Mouse (Mus musculus) testis, postnatal 14 days (tissue): ENCODE results near the gene Ssbp3.

Experiments used
- DNase-seq: peaks from one replicate; pipeline ENCODE4 v3.0.0; 2021; ENCODE audit warnings: low spot score

The Ssbp3 gene

GRCm38 (mm10) chr4:107051889-107052288, 141.4 kb downstream of the Ssbp3 start:
- no peak for DNase-seq

GRCm38 (mm10) chr4:107052962-107053553, 142.6 kb downstream of the Ssbp3 start:
- no peak for DNase-seq

- no peak for DNase-seq
Observed at GRCm38 (mm10) chr4:107056088-107056487, 145.6 kb downstream of the Ssbp3 start.

GRCm38 (mm10) chr4:107058346-107058745, 147.8 kb downstream of the Ssbp3 start:
- DNase-seq, result no peak

- DNase-seq, result no peak
Observed at GRCm38 (mm10) chr4:107058781-107059180, 148.3 kb downstream of the Ssbp3 start.

GRCm38 (mm10) chr4:107061560-107061959, 151.1 kb downstream of the Ssbp3 start:
- DNase-seq, result no peak

- no peak for DNase-seq
Observed at GRCm38 (mm10) chr4:107063214-107063613, 152.7 kb downstream of the Ssbp3 start.

- DNase-seq, result no peak
Observed at GRCm38 (mm10) chr4:107064394-107065098, 154.0 kb downstream of the Ssbp3 start.

- DNase-seq, result peak; percentile 97
Observed at GRCm38 (mm10) chr4:107066252-107067124, 156.0 kb downstream of the Ssbp3 start, which contains the start of the genes Mrpl37 and Cyb5rl. Mrpl37 (minus strand) TSS chr4:107066868. Cyb5rl (plus strand) TSS chr4:107066988.

GRCm38 (mm10) chr4:107067151-107067840, 156.8 kb downstream of the Ssbp3 start:
- DNase-seq, result peak; percentile 36

- no peak for DNase-seq
Observed at GRCm38 (mm10) chr4:107072343-107072742, 161.8 kb downstream of the Ssbp3 start.

GRCm38 (mm10) chr4:107075456-107075855, 165.0 kb downstream of the Ssbp3 start:
- no peak for DNase-seq

- DNase-seq, result no peak
Observed at GRCm38 (mm10) chr4:107078894-107079293, 168.4 kb downstream of the Ssbp3 start.

- DNase-seq, result no peak
Observed at GRCm38 (mm10) chr4:107079716-107080115, 169.2 kb downstream of the Ssbp3 start.

GRCm38 (mm10) chr4:107082185-107082584, 171.7 kb downstream of the Ssbp3 start:
- no peak for DNase-seq

GRCm38 (mm10) chr4:107083126-107083525, 172.6 kb downstream of the Ssbp3 start:
- DNase-seq, result peak; percentile 49

GRCm38 (mm10) chr4:107084343-107084742, 173.8 kb downstream of the Ssbp3 start:
- DNase-seq, result no peak

- DNase-seq, result no peak
Observed at GRCm38 (mm10) chr4:107084858-107085257, 174.4 kb downstream of the Ssbp3 start.

- DNase-seq, result no peak
Observed at GRCm38 (mm10) chr4:107091696-107092095, 181.2 kb downstream of the Ssbp3 start.

GRCm38 (mm10) chr4:107094484-107095187, 184.1 kb downstream of the Ssbp3 start:
- no peak for DNase-seq

GRCm38 (mm10) chr4:107096043-107096442, 185.5 kb downstream of the Ssbp3 start:
- no peak for DNase-seq
